In the genomic region with DNA sequence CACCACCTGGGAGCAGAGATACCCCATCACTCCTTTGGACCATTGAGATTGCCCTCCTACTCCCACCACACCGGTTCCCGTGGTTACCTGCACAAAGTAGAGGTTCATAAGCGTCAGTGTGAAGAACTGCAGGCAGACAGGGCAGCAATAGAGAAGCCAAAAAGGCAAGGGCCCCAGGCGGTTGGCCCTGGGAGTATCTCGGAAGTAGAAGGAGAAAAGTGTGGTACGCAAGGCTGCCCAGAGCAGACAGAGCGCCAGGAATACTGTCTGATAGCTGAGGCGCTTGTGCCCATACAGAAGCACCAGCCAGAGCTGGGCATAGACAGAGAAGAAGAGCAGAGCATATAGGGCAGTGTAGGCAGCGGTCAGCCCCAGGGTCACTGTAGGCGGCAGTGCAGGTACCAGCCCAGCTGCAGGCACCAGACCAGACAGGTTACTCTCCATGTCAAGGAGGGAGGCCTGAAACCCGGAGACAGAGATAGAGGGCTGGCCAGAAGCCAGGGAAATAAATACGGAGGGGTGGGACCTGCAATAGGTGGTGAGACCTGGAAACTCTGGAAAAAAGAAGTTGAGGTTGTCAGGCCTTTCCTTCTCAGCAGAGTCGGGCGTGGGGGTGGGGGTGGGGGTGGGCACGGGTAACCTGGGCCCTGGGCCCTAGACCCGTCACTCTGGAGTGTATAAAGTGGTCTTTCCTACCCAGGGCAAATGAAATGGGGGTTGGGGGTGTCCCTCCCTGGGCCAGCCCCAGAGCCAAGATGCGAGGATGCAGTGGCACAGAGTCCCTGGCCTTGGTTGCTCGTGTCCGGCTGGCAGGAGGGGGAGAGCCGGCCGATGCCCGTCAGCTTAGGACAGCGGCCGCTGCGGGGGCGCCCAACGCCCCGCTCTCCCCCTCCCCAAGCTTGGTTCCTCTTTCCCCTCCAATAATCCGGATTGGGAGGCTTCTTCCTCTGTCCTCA, we compare ENCODE assay signal across 8 mouse cellular contexts. TPM values are rescaled to one million over a fixed set of nuclear protein-coding genes. Genes with fewer than 3 reads are reported as not detected.
DNase-seq lines count a peak whose midpoint lies in the region; ATAC-seq and TF ChIP-seq lines count a peak whose summit lies in the region.

No protein-coding gene starts in this region.

- intact Hi-C loops in heart, postnatal 14 days (cut with DNase I), result loop anchor here (2.0 kb wide), 1 partner anchor 16 kb away; the partner anchor contains the start of gene Catsperz

- 22% methylated on average over 29 of the region's 29 CpGs for WGBS in forebrain, embryonic 11.5 days
- 22% methylated on average over 29 of the region's 29 CpGs for WGBS in limb, embryonic 10.5 days
- 20% methylated on average over 29 of the region's 29 CpGs for WGBS in stomach, embryonic 14.5 days

- H3K27ac ChIP-seq in forebrain, embryonic 11.5 days (ENCODE audit: low read depth, low read length), result no peak overlapping the region
- peak overlapping the region; percentile 92 for H3K27ac ChIP-seq in limb, embryonic 10.5 days
- H3K27ac ChIP-seq in stomach, embryonic 14.5 days (ENCODE audit: low read length), result no peak overlapping the region; the same call in 1 of the 2 replicates

- H3K9me3 ChIP-seq in E14TG2a.4 (ENCODE audit: low read length), result no peaks in the 10 kb centered on the region
- no peaks in the 10 kb centered on the region for H3K9me3 ChIP-seq in forebrain, embryonic 11.5 days (ENCODE audit: control insufficient read depth, low read length)
- H3K9me3 ChIP-seq in limb, embryonic 10.5 days (replicated peaks), result no peaks in the 10 kb centered on the region
- no peaks in the 10 kb centered on the region for H3K9me3 ChIP-seq in stomach, embryonic 14.5 days (ENCODE audit: control insufficient read depth, low read depth, low read length)

- peaks cover 7% of the 10 kb centered on the region for H3K27me3 ChIP-seq in E14TG2a.4 (ENCODE audit: insufficient read depth, low read length)
- peaks cover 5% of the 10 kb centered on the region; the same call in 1 of the 2 replicates for H3K27me3 ChIP-seq in forebrain, embryonic 11.5 days (ENCODE audit: control insufficient read depth, insufficient read depth, low read length)
- H3K27me3 ChIP-seq in limb, embryonic 10.5 days (ENCODE audit: low read depth, poor library complexity, severe bottlenecking), result peaks cover 40% of the 10 kb centered on the region
- peaks cover 6% of the 10 kb centered on the region; the same call in 1 of the 2 replicates for H3K27me3 ChIP-seq in stomach, embryonic 14.5 days (ENCODE audit: control insufficient read depth, insufficient read depth, low read length)

- peak overlapping the region; percentile 91 for H3K9ac ChIP-seq in forebrain, embryonic 11.5 days (ENCODE audit: low read length)
- H3K9ac ChIP-seq in stomach, embryonic 14.5 days (replicated peaks; ENCODE audit: low read depth, low read length), result peak overlapping the region; percentile 82; the same call in 1 of the 2 replicates

- DNase-seq in heart, adult 11 months, result peak; percentile 93
- DNase-seq in heart, postnatal 14 days, result no peak
- DNase-seq in forebrain, embryonic 11.5 days (ENCODE audit: low spot score), result no peak
- DNase-seq in limb, embryonic 10.5 days (ENCODE audit: low spot score), result no peak
- no peak for DNase-seq in layer of hippocampus, adult 8-10 months (ENCODE audit: low spot score in 2 of 2)
- no peak for DNase-seq in adrenal gland, postnatal 4 days (ENCODE audit: low spot score in 2 of 2)

- ATAC-seq in forebrain, embryonic 11.5 days (replicated peaks; ENCODE audit: low FRiP score), result peak; percentile 29
- ATAC-seq in stomach, embryonic 14.5 days (ENCODE audit: insufficient number of reproducible peaks, insufficient read depth, low FRiP score, low read depth), result no peak; the same call in 1 of the 2 replicates

- no peak for TF ChIP-seq CTCF in E14TG2a.4 (conservative IDR thresholded peaks at IDR 0.05; ENCODE audit: low read length)

- peak overlapping the region; percentile 95 for H3K4me3 ChIP-seq in E14TG2a.4 (replicated peaks; ENCODE audit: low read length)
- H3K4me3 ChIP-seq in forebrain, embryonic 11.5 days (ENCODE audit: low read depth, low read length), result peak overlapping the region; percentile 65
- peak overlapping the region; percentile 86 for H3K4me3 ChIP-seq in limb, embryonic 10.5 days
- peak overlapping the region; percentile 85 for H3K4me3 ChIP-seq in stomach, embryonic 14.5 days (ENCODE audit: low read depth, low read length)

- peaks cover 38% of the 10 kb centered on the region for H3K4me1 ChIP-seq in E14TG2a.4 (replicated peaks; ENCODE audit: low read depth, low read length)
- H3K4me1 ChIP-seq in forebrain, embryonic 11.5 days (replicated peaks; ENCODE audit: control insufficient read depth, insufficient read depth, low read length), result peaks cover 15% of the 10 kb centered on the region
- H3K4me1 ChIP-seq in limb, embryonic 10.5 days, result peaks cover 25% of the 10 kb centered on the region
- H3K4me1 ChIP-seq in stomach, embryonic 14.5 days (ENCODE audit: control insufficient read depth, insufficient read depth, low read length), result peaks cover 11% of the 10 kb centered on the region; the same call in 1 of the 2 replicates

- peak overlapping the region; percentile 97 for H3K4me2 ChIP-seq in forebrain, embryonic 11.5 days (ENCODE audit: low read depth, low read length, severe bottlenecking)
- peak overlapping the region; percentile 99 for H3K4me2 ChIP-seq in stomach, embryonic 14.5 days (replicated peaks; ENCODE audit: low read depth, low read length)

- H3K36me3 ChIP-seq in E14TG2a.4 (ENCODE audit: insufficient read depth, low read length), result peaks cover 14% of the 10 kb centered on the region
- H3K36me3 ChIP-seq in forebrain, embryonic 11.5 days (ENCODE audit: control insufficient read depth, insufficient read depth, low read length), result no peaks in the 10 kb centered on the region
- peaks cover 3% of the 10 kb centered on the region for H3K36me3 ChIP-seq in limb, embryonic 10.5 days
- H3K36me3 ChIP-seq in stomach, embryonic 14.5 days (ENCODE audit: control insufficient read depth, insufficient read depth, low read length), result no peaks in the 10 kb centered on the region; the same call in 1 of the 2 replicates

RNA-seq across cellular contexts. Expression of gene Bad, which starts 1.0 kb away (rescaled TPM):
- 10 to 100 TPM; 28.6 to 29.9 TPM for total RNA-seq in heart, postnatal 14 days (2021)
- polyA plus RNA-seq in forebrain, embryonic 11.5 days (2014; fragmentation: Nextera tagmentation; extraction: Ambion mirVana), result 56.6 and 57.0 TPM in 2 replicates
- 51.8 and 55.3 TPM in 2 replicates for polyA plus RNA-seq in limb, embryonic 10.5 days (2016; fragmentation: Nextera tagmentation; extraction: Ambion mirVana)
- polyA plus RNA-seq in stomach, embryonic 14.5 days (2014; fragmentation: Nextera tagmentation; extraction: Ambion mirVana), result 69.1 and 70.8 TPM in 2 replicates
- total RNA-seq in layer of hippocampus, adult 8-10 months (2022), result 10 to 100 TPM; 32.5 to 39.8 (median 37.3) TPM
- 10 to 100 TPM; 51.5 to 54.8 TPM for total RNA-seq in adrenal gland, postnatal 4 days (2021)

RNA-seq across cellular contexts. Expression of gene Gpr137, which starts 1.6 kb away (rescaled TPM):
- total RNA-seq in heart, postnatal 14 days (2021), result 10 to 100 TPM; 34.1 to 40.0 TPM
- polyA plus RNA-seq in forebrain, embryonic 11.5 days (2014; fragmentation: Nextera tagmentation; extraction: Ambion mirVana), result 32.7 and 34.3 TPM in 2 replicates
- 21.6 and 24.4 TPM in 2 replicates for polyA plus RNA-seq in limb, embryonic 10.5 days (2016; fragmentation: Nextera tagmentation; extraction: Ambion mirVana)
- polyA plus RNA-seq in stomach, embryonic 14.5 days (2014; fragmentation: Nextera tagmentation; extraction: Ambion mirVana), result 21.8 and 24.8 TPM in 2 replicates
- total RNA-seq in layer of hippocampus, adult 8-10 months (2022), result 100 to 1,000 TPM in 3 of 4 experiments, 10 to 100 TPM in 1; 92.5 to 107 (median 104) TPM
- total RNA-seq in adrenal gland, postnatal 4 days (2021), result 10 to 100 TPM; 41.2 to 43.8 TPM

RNA-seq across cellular contexts. Expression of gene Kcnk4, which starts 6.4 kb away (rescaled TPM):
- under 1 TPM in 1 of 2 experiments, not detected in 1; 0.26 TPM for total RNA-seq in heart, postnatal 14 days (2021)
- not detected in 2 replicates for polyA plus RNA-seq in forebrain, embryonic 11.5 days (2014; fragmentation: Nextera tagmentation; extraction: Ambion mirVana)
- 0.11 TPM in 1 of 2 replicates, not detected in the other for polyA plus RNA-seq in limb, embryonic 10.5 days (2016; fragmentation: Nextera tagmentation; extraction: Ambion mirVana)
- polyA plus RNA-seq in stomach, embryonic 14.5 days (2014; fragmentation: Nextera tagmentation; extraction: Ambion mirVana), result 0.35 and 0.95 TPM in 2 replicates
- total RNA-seq in layer of hippocampus, adult 8-10 months (2022), result 10 to 100 TPM; 13.4 to 23.1 (median 15.8) TPM
- total RNA-seq in adrenal gland, postnatal 4 days (2021), result under 1 TPM; 0.14 to 0.34 TPM

RNA-seq across cellular contexts. Expression of gene Catsperz, which starts 15.5 kb away (rescaled TPM):
- not detected for total RNA-seq in heart, postnatal 14 days (2021)
- not detected in 2 replicates for polyA plus RNA-seq in forebrain, embryonic 11.5 days (2014; fragmentation: Nextera tagmentation; extraction: Ambion mirVana)
- 0.76 and 0.93 TPM in 2 replicates for polyA plus RNA-seq in limb, embryonic 10.5 days (2016; fragmentation: Nextera tagmentation; extraction: Ambion mirVana)
- 1.5 and 1.8 TPM in 2 replicates for polyA plus RNA-seq in stomach, embryonic 14.5 days (2014; fragmentation: Nextera tagmentation; extraction: Ambion mirVana)
- 10 to 100 TPM; 10.4 to 11.4 (median 11.0) TPM for total RNA-seq in layer of hippocampus, adult 8-10 months (2022)
- 1 to 10 TPM; 1.2 to 1.4 TPM for total RNA-seq in adrenal gland, postnatal 4 days (2021)

RNA-seq across cellular contexts. Expression of gene Esrra, which starts 19.1 kb away (rescaled TPM):
- 100 to 1,000 TPM; 128 to 136 TPM for total RNA-seq in heart, postnatal 14 days (2021)
- 5.4 TPM in 2 replicates for polyA plus RNA-seq in forebrain, embryonic 11.5 days (2014; fragmentation: Nextera tagmentation; extraction: Ambion mirVana)
- 6.2 and 7.0 TPM in 2 replicates for polyA plus RNA-seq in limb, embryonic 10.5 days (2016; fragmentation: Nextera tagmentation; extraction: Ambion mirVana)
- polyA plus RNA-seq in stomach, embryonic 14.5 days (2014; fragmentation: Nextera tagmentation; extraction: Ambion mirVana), result 6.5 and 6.8 TPM in 2 replicates
- 10 to 100 TPM; 54.2 to 76.0 (median 64.8) TPM for total RNA-seq in layer of hippocampus, adult 8-10 months (2022)
- total RNA-seq in adrenal gland, postnatal 4 days (2021), result 10 to 100 TPM; 47.0 to 47.9 TPM

Comparison
In these comparisons a context has a peak if more than half of its experiments do, and no peak if none do; other contexts are left out.
1. RNA of gene Kcnk4, which starts 6.4 kb away (total RNA-seq): 13.4 to 23.1 TPM in layer of hippocampus, adult 8-10 months; 0.14 to 0.34 TPM in adrenal gland, postnatal 4 days and 0.26 TPM in heart, postnatal 14 days; every median in the first group is over 10 times any median in the second.
2. Peak in every context shown above with its lines, with median percentiles within 50 percentile points of each other: H3K4me3 ChIP-seq.